Mouse (Mus musculus): ENCODE data around the gene Kank2.

DNA sequence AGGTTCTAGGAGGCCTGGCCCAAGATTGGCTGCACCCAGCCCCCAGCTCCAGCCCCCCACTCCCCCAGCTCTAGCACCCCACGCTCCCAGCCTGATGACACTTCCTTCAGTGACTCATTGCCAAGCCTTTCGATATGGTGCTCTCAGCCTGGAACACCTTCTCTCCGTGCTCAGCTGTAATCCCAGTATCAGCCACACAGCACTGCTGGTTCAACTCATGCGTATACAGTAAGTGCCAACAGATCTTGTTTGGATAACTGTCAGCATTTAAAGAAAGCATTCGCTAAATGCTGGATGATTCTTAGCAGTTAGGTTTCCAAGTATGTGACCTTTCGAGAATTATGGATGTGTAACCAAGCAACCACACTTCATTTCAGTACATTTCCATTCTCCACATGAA is 44.5 kb upstream of the Kank2 start:
- no peak for TF ChIP-seq TCF12 (IDR thresholded peaks at IDR 0.05; ENCODE audit: low read depth, low read length)
- TF ChIP-seq CTCF (conservative IDR thresholded peaks at IDR 0.05 in 1 of 2, IDR thresholded peaks at IDR 0.05 in 1 of 2; ENCODE audit: low read depth in 2 of 2, low read length in 2 of 2) = no peak
- no peak for TF ChIP-seq MXI1 (IDR thresholded peaks at IDR 0.05; ENCODE audit: low read depth, low read length)
- TF ChIP-seq POLR2A (IDR thresholded peaks at IDR 0.05; ENCODE audit: low read depth, low read length) = no peak
